Mouse (Mus musculus): ENCODE results near the gene Hcfc1. TPM values are rescaled to one million over a fixed set of nuclear protein-coding genes. Genes with fewer than 3 reads are reported as not detected.
A peak's percentile ranks its signal among the peaks of the same experiment; 100 is the strongest.

The Hcfc1 gene
- total RNA-seq, 2 experiments from 2014 or later: 30.2 to 31.9 TPM

DNA sequence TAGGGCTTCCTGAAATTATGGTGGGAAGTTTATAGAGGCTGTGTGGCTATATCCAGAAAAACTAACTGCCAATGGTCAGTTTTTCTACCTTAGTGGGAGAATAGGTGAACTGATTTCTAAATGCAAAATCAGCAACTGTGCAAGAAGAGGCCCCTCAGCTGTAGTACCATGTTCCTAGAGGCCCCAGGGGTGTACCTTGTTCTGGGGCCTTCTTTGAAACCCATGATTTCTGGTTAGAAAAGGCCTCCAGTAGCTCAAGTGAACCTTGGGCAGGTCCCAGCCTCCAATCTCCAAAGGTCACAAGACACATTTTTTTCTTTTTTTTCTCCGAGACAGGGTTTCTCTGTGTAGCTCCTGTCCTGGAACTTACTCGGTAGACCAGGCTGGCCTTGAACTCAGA is 23.9 kb downstream of the Hcfc1 start:
- no peak for DNase-seq (ENCODE audit: low spot score)

DNA sequence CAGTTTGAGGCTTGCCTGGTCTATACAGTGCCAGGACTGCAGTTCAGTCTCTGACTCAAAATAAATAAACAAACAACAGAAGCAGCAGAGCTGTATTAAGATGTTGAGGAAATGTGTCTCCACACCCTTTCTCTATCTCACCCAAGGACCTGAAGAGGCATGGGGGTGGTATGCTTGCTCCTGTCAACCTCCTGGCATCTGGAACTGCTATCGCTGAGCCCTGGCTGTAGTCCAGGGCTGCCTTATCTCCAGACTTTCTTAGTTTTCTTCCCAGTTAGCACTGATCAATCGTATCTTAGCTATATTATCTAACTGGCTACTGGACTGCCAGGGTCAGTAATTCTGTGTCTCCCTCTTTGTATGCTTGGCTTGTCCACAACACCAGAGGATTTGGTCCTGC is 24.3 kb downstream of the Hcfc1 start:
- DNase-seq (ENCODE audit: low spot score): no peak

DNA sequence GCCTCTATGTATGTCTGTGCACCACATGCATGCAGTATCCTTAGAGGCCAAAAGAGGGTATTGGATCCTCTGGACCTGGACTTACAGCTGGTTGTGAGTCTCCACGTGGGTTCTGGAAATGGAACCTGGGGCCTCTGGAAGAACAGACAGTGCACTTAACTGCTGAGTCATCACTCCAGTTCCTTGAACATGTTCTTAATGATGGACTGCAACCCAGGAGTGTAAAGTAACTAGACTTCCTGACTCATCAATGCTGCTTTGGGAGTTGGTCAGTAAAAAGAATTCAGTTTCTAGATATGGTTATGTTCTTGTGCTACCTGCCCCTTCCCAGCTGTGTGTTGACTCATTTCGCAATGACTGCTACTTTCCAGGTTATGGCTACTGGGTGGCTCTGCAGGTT is 34.3 kb downstream of the Hcfc1 start:
- DNase-seq (ENCODE audit: low spot score): no peak

DNA sequence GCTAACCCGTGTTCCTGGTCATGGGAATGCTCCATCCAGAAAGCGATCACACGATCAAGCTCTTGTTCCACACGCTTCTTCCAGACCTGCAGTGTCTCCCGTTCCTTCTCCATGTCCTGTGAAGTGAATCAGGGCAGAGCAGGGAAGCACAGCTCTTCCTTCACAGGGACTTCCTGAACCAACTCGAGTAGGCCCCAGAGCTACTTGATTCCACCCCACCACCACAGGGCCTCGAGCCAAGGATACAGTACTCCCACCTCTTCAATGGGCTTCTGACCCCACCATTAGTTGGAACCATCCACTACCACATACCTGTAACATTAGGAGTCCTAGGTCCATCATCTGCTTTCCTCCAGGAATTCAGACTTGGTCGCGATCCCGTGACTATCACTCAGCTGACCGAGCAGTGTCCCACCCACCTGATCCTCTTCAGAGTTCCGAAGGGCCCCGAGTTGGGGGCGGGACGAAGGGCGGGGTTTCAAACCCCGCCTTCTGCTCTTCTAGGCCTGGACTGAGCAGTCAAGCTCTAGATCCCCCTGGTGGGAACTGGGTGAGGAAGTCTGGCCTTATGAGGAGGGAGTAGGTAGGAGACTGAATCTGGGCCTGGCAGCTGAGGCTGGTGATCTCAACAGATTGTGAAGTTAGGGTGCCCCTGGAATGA is 35.6 kb downstream of the Hcfc1 start, which contains the start of gene Renbp:
Gene Renbp, minus strand, starts transcription at position 449 of the 661 bp plus-strand sequence.
- peak; percentile 51 for DNase-seq (ENCODE audit: low spot score)

DNA sequence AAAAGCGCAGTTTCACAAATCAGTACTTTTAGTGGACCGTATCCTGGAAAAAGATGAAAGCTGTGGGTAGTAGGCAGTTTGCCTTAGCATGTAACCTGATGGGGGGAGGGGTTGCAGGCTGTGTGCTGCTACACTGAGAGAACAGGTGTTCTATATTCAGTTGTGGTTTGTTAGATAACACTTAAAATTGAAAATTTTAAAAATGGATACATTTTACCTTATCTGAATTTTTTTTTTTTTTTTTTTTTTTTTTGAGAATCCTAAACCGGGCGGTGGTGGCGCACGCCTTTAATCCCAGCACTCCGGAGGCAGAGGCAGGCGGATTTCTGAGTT is 43.6 kb downstream of the Hcfc1 start:
- DNase-seq (ENCODE audit: low spot score): no peak

- DNase-seq (ENCODE audit: low spot score): peak; percentile 87
These were observed 44.2 kb downstream of the Hcfc1 start, which contains the start of the genes Arhgap4 and Naa10 for GRCm38 (mm10) chrX:73921823-73922549. Gene Arhgap4 (minus strand): TSS chrX:73921870. Gene Naa10 (minus strand): TSS chrX:73921944.

DNA sequence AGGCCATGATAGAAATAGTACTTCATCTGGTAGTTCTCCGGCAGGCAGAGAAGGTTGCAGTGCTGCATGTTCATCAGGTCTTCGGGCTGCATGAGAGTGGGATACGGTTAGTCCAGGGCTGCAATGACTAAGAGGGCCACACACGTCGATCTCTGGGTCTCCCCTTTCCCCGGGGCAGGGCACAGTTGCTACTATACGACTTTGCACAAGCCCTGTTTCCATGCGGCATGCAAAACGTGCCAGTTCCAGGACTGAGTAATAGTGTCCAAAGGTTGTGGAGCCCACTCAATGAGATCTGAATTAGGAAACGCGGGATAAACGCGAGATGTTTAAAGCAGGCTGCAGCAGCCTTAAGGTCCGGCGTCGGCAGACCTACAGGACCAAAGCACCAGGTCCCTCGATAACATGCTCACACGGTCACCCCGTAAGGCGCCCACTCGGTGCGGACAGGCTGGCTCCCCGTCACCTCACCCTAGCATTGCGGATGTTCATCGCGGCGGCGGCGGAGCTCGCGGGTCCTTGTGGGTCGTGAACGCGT is 44.8 kb downstream of the Hcfc1 start:
- DNase-seq (ENCODE audit: low spot score): no peak

- no peak for DNase-seq (ENCODE audit: low spot score)
These were observed 47.5 kb downstream of the Hcfc1 start for GRCm38 (mm10) chrX:73918631-73919030.

GRCm38 (mm10) chrX:73916945-73917344 is 49.2 kb downstream of the Hcfc1 start:
- no peak for DNase-seq (ENCODE audit: low spot score)

GRCm38 (mm10) chrX:73914827-73915703 is 51.1 kb downstream of the Hcfc1 start:
- DNase-seq (ENCODE audit: low spot score): peak; percentile 91

GRCm38 (mm10) chrX:73911588-73911987 is 54.6 kb downstream of the Hcfc1 start:
- no peak for DNase-seq (ENCODE audit: low spot score)

GRCm38 (mm10) chrX:73911156-73911555 is 55.0 kb downstream of the Hcfc1 start:
- DNase-seq (ENCODE audit: low spot score): no peak

GRCm38 (mm10) chrX:73910451-73910850 is 55.7 kb downstream of the Hcfc1 start:
- no peak for DNase-seq (ENCODE audit: low spot score)

- DNase-seq (ENCODE audit: low spot score): no peak
These were observed 56.1 kb downstream of the Hcfc1 start for GRCm38 (mm10) chrX:73910049-73910448.

DNA sequence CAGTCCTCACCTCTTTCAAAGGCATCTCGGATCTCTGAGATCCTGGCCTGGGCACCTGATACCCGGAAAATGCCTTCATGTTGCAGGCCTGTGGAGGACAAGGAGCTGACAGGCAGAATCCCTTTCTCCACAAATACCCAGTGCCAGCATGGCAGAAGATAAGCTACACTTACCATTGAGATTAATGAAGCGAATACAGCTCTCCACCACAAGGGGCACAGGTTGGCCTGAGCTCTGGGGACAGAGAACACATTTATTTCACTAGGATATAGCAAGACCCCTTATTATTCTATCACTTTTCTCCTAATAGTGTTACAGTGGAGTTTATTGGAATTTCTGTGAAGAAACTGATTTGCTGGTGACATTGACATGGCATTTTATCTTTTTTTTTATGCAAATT is 68.2 kb downstream of the Hcfc1 start:
- no peak for DNase-seq (ENCODE audit: low spot score)

- DNase-seq (ENCODE audit: low spot score): peak; percentile 28
These were observed 70.4 kb downstream of the Hcfc1 start, which contains the start of gene L1cam for GRCm38 (mm10) chrX:73895719-73896118. Gene L1cam (minus strand): TSS chrX:73896105.

GRCm38 (mm10) chrX:73892833-73893232 is 73.3 kb downstream of the Hcfc1 start:
- DNase-seq (ENCODE audit: low spot score): no peak
